Comparison of ENCODE assay signal across 5 mouse cellular contexts in genomic region chr1:53709602-53710001, GRCm38 (mm10). TPM values are rescaled to one million over a fixed set of nuclear protein-coding genes. Genes with fewer than 3 reads are reported as not detected.
"Had no signal": no experiment of that assay in that cellular context is flagged by ENCODE, and none has a peak within 500 bp of the region (broad histone marks: within the 10 kb centered on the region; RNA-seq: fewer than 3 reads in every experiment).

No protein-coding gene starts in this region.

RNA-seq across cellular contexts. Expression of gene Dnah7a, which starts 3.0 kb away (rescaled TPM):
- polyA plus RNA-seq: liver, embryonic 12.5 days; liver, embryonic 15.5 days; myocyte; small intestine, adult 2 months; spleen, adult 2 months had no signal
